Mouse (Mus musculus): ENCODE results near the gene Il6st. TPM values are rescaled to one million over a fixed set of nuclear protein-coding genes. Genes with fewer than 3 reads are reported as not detected.

Il6st gene
- polyA plus RNA-seq, 1 experiment: 38.1 TPM

DNA sequence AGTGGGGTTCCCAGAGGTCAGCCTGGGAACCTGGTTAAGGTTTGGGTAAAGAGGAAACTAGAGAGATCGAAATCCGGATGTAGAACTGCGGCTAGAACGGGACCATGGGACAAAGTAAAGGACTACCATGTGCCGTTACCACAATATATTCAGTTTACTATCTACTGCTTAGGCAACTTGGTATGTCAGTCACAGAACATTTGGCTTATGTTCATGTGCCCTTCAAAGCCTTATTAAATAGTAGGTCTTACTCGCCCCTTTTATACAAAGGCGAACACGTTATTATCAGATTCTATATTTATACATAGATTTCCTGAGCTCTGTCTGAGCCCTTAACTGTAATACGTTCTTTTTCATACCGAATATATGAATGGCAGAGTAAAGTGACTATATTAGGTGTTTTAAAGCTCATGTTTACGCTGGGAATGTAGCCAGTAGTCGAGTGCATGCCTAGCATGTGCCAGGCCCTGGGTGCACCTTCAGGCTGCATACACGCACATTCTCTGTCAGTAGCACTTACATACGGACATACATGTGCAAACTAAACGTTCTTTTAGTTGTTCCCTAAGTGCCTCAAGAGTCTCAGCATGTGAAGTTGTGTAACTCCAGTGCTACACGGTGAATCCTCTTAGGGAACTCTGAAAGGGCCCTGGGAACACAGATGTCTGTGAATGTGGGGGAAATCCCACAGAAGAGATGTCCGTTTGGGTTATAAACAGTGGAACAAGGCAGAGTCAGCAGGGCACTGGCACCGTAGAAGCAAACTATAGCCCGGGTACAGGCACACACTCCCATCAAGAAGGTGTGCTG lies 2.5 kb downstream of the Il6st start:
- DNase-seq: no peak
- H3K27me3 ChIP-seq (ENCODE audit: control insufficient read depth, insufficient read depth, low read length): no peaks in the 10 kb centered on the region
- no peak for TF ChIP-seq POLR2A (IDR thresholded peaks at IDR 0.05; ENCODE audit: control insufficient read depth, extremely low read depth, insufficient read depth, low read length, poor library complexity)
- TF ChIP-seq CTCF (IDR thresholded peaks at IDR 0.05; ENCODE audit: borderline replicate concordance, control insufficient read depth, extremely low read depth, insufficient read depth, low read length, poor library complexity): no peak
- H3K4me3 ChIP-seq (ENCODE audit: control insufficient read depth, insufficient read depth, low read length): peak overlapping the region; percentile 22; the same call in 1 of the 2 replicates
- WGBS: 76% methylated on average over 19 of the region's 19 CpGs
- H3K27ac ChIP-seq (ENCODE audit: control insufficient read depth, insufficient read depth, low read length): peak overlapping the region; percentile 80
- H3K4me1 ChIP-seq (replicated peaks; ENCODE audit: control insufficient read depth, insufficient read depth, low read length): peaks cover 15% of the 10 kb centered on the region
- H3K36me3 ChIP-seq (ENCODE audit: control insufficient read depth, insufficient read depth, low read length): no peaks in the 10 kb centered on the region

- WGBS: 66% methylated on average over 3 of the region's 3 CpGs
- peak overlapping the region; percentile 80 for H3K27ac ChIP-seq (ENCODE audit: control insufficient read depth, insufficient read depth, low read length)
- H3K4me3 ChIP-seq (ENCODE audit: control insufficient read depth, insufficient read depth, low read length): peak overlapping the region; percentile 22; the same call in 1 of the 2 replicates
Measured at GRCm38 (mm10) chr13:112466946-112467255, 3.0 kb downstream of the Il6st start.

DNA sequence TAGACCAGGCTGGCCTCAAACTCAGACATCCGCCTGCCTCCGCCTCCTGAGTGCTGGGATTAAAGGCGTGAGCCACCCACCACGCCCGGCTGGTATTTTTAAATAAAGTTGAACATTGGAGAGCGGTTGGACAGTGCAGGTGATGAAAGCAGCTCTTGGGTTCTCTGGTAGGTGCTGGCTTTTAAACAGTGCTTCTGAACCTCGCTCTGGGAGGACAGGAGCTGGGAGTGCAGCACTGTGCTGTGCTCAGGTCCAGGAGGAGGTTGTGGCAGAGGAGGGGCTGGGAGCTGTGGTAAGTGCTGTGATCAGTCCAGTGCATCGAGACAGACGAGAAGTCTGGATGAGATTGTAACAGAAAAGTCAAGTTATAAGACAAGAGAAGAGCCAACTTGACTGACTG lies 3.5 kb downstream of the Il6st start:
- peak overlapping the region; percentile 3; the same call in 1 of the 2 replicates for H3K4me3 ChIP-seq (ENCODE audit: control insufficient read depth, insufficient read depth, low read length)
- DNase-seq: no peak
- no peaks in the 10 kb centered on the region for H3K36me3 ChIP-seq (ENCODE audit: control insufficient read depth, insufficient read depth, low read length)
- 90% methylated on average over 9 of the region's 9 CpGs for WGBS
- peaks cover 18% of the 10 kb centered on the region for H3K4me1 ChIP-seq (replicated peaks; ENCODE audit: control insufficient read depth, insufficient read depth, low read length)
- TF ChIP-seq CTCF (IDR thresholded peaks at IDR 0.05; ENCODE audit: borderline replicate concordance, control insufficient read depth, extremely low read depth, insufficient read depth, low read length, poor library complexity): no peak
- TF ChIP-seq POLR2A (IDR thresholded peaks at IDR 0.05; ENCODE audit: control insufficient read depth, extremely low read depth, insufficient read depth, low read length, poor library complexity): no peak
- peak overlapping the region; percentile 68; the same call in 1 of the 2 replicates for H3K27ac ChIP-seq (ENCODE audit: control insufficient read depth, insufficient read depth, low read length)
- H3K27me3 ChIP-seq (ENCODE audit: control insufficient read depth, insufficient read depth, low read length): no peaks in the 10 kb centered on the region

More at GRCm38 (mm10) chr13:112466946-112467255, 3.0 kb downstream of the Il6st start:
- Histone ChIP-seq H3K27me3 (ENCODE audit: control insufficient read depth, insufficient read depth, low read length) (no peaks in the 10 kb centered on the region), H3K36me3 (ENCODE audit: control insufficient read depth, insufficient read depth, low read length) (no peaks in the 10 kb centered on the region), H3K4me1 (replicated peaks; ENCODE audit: control insufficient read depth, insufficient read depth, low read length) (peaks cover 15% of the 10 kb centered on the region)
- no peak for TF ChIP-seq CTCF (IDR thresholded peaks at IDR 0.05; ENCODE audit: borderline replicate concordance, control insufficient read depth, extremely low read depth, insufficient read depth, low read length, poor library complexity)
- TF ChIP-seq POLR2A (IDR thresholded peaks at IDR 0.05; ENCODE audit: control insufficient read depth, extremely low read depth, insufficient read depth, low read length, poor library complexity): no peak
- no peak for DNase-seq

- no peak for DNase-seq
- Histone ChIP-seq H3K27me3 (ENCODE audit: control insufficient read depth, insufficient read depth, low read length) (no peaks in the 10 kb centered on the region), H3K4me3 (ENCODE audit: control insufficient read depth, insufficient read depth, low read length) (no peak overlapping the region), H3K4me1 (replicated peaks; ENCODE audit: control insufficient read depth, insufficient read depth, low read length) (peaks cover 28% of the 10 kb centered on the region), H3K27ac (ENCODE audit: control insufficient read depth, insufficient read depth, low read length) (peak overlapping the region; percentile 33; the same call in 1 of the 2 replicates), H3K36me3 (ENCODE audit: control insufficient read depth, insufficient read depth, low read length) (no peaks in the 10 kb centered on the region)
- TF ChIP-seq POLR2A (IDR thresholded peaks at IDR 0.05; ENCODE audit: control insufficient read depth, extremely low read depth, insufficient read depth, low read length, poor library complexity) (no peak), CTCF (IDR thresholded peaks at IDR 0.05; ENCODE audit: borderline replicate concordance, control insufficient read depth, extremely low read depth, insufficient read depth, low read length, poor library complexity) (no peak)
- 82% methylated on average over 5 of the region's 5 CpGs for whole genome bisulfite sequencing
Measured at GRCm38 (mm10) chr13:112469491-112469890, 5.6 kb downstream of the Il6st start.

- H3K4me1 ChIP-seq (replicated peaks; ENCODE audit: control insufficient read depth, insufficient read depth, low read length): peaks cover 25% of the 10 kb centered on the region
- no peak for DNase-seq
Measured at GRCm38 (mm10) chr13:112471201-112471600, 7.3 kb downstream of the Il6st start.

DNA sequence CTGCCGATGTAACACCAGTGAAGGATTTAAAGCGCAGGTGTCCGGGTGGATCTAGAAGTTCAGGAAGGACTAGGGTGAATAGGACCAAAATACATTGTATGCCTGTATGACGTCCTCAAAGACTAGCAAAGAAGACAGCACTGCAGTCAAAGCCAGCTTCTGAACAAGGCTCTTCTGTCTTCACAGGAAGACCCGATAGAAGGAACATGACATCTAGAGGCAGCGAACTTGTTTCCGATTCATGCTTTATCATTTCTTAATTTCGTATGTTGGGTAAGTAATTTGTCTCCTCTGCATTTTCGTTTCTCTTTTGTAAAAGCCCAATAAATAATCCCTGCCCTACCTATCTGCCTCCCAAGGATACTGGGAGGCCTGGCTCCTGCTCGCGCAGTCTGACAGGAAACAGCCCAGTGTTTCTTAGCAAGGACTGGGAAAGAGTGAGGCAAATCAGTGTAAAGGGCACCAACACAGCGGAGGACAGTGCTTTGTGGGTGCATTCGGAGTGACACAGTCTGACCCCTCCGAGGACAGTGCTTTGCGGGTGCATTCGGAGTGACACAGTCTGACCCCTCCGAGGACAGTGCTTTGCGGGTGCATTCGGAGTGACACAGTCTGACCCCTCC lies 8.6 kb downstream of the Il6st start:
- H3K27me3 ChIP-seq (ENCODE audit: control insufficient read depth, insufficient read depth, low read length): no peaks in the 10 kb centered on the region
- H3K4me3 ChIP-seq (ENCODE audit: control insufficient read depth, insufficient read depth, low read length): no peak overlapping the region
- H3K36me3 ChIP-seq (ENCODE audit: control insufficient read depth, insufficient read depth, low read length): peaks cover 17% of the 10 kb centered on the region
- WGBS: 91% methylated on average over 19 of the region's 19 CpGs
- no peak for TF ChIP-seq POLR2A (IDR thresholded peaks at IDR 0.05; ENCODE audit: control insufficient read depth, extremely low read depth, insufficient read depth, low read length, poor library complexity)
- TF ChIP-seq CTCF (IDR thresholded peaks at IDR 0.05; ENCODE audit: borderline replicate concordance, control insufficient read depth, extremely low read depth, insufficient read depth, low read length, poor library complexity): no peak
- no peak for DNase-seq
- no peak overlapping the region for H3K27ac ChIP-seq (ENCODE audit: control insufficient read depth, insufficient read depth, low read length)
- peaks cover 18% of the 10 kb centered on the region for H3K4me1 ChIP-seq (replicated peaks; ENCODE audit: control insufficient read depth, insufficient read depth, low read length)

More at GRCm38 (mm10) chr13:112471201-112471600, 7.3 kb downstream of the Il6st start:
- Histone ChIP-seq H3K27me3 (ENCODE audit: control insufficient read depth, insufficient read depth, low read length) (no peaks in the 10 kb centered on the region), H3K36me3 (ENCODE audit: control insufficient read depth, insufficient read depth, low read length) (peaks cover 10% of the 10 kb centered on the region), H3K27ac (ENCODE audit: control insufficient read depth, insufficient read depth, low read length) (no peak overlapping the region), H3K4me3 (ENCODE audit: control insufficient read depth, insufficient read depth, low read length) (no peak overlapping the region)
- 96% methylated on average over 9 of the region's 9 CpGs for WGBS
- TF ChIP-seq CTCF (IDR thresholded peaks at IDR 0.05; ENCODE audit: borderline replicate concordance, control insufficient read depth, extremely low read depth, insufficient read depth, low read length, poor library complexity) (no peak), POLR2A (IDR thresholded peaks at IDR 0.05; ENCODE audit: control insufficient read depth, extremely low read depth, insufficient read depth, low read length, poor library complexity) (no peak)
